ENCODE assay signal across 9 mouse cellular contexts in the genomic region with DNA sequence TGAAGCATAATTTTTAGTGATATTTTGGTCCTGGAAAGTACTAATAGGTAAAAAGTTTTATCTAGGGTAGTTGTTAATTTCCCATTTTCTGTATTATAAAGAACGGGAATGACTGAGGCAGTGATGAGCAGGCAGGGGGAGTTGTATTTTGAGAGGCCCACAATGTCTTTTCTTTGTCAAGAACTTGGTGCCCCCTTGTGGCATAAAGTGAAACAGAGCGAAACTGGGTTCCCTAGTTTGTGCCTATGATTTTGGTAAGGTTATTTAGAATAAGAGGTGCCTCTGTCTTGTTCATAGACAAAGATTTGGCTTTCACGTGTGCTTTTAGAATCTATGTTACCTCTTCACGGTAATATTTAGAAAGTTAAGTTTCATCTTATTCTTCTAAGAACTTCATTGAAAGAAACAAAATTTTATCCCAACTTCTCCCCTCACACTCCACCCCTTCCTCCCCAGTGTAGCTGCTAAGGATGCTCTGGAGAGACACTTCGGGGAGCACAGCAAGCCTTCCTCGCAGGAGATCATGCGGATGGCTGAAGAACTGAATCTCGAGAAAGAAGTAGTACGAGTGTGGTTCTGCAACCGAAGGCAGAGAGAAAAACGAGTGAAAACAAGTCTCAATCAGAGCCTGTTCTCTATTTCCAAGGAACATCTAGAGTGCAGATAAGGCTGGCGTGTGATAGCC. TPM values are rescaled to one million over a fixed set of nuclear protein-coding genes. Genes with fewer than 3 reads are reported as not detected.
DNase-seq lines count a peak whose midpoint lies in the region; ATAC-seq and TF ChIP-seq lines count a peak whose summit lies in the region.
"Had no signal": no experiment of that assay in that cellular context is flagged by ENCODE, and none has a peak within 500 bp of the region (broad histone marks: within the 10 kb centered on the region; RNA-seq: fewer than 3 reads in every experiment).

No protein-coding gene starts in this region.

- no peak overlapping the region for H3K4me2 ChIP-seq in midbrain, embryonic 15.5 days
- H3K4me2 ChIP-seq in hindbrain, postnatal 0 days (ENCODE audit: low read depth, low read length) = no peak overlapping the region
- H3K4me2 ChIP-seq in limb, embryonic 11.5 days (ENCODE audit: low read depth, severe bottlenecking) = no peak overlapping the region

- no peaks in the 10 kb centered on the region for H3K36me3 ChIP-seq in midbrain, embryonic 10.5 days
- no peaks in the 10 kb centered on the region for H3K36me3 ChIP-seq in midbrain, embryonic 15.5 days (replicated peaks)
- H3K36me3 ChIP-seq in hindbrain, postnatal 0 days (ENCODE audit: insufficient read depth, low read length) = no peaks in the 10 kb centered on the region
- H3K36me3 ChIP-seq in limb, embryonic 11.5 days (ENCODE audit: control insufficient read depth, insufficient read depth, low read length) = no peaks in the 10 kb centered on the region

- ATAC-seq in midbrain, embryonic 15.5 days (replicated peaks) = no peak
- 0 out of 2 replicates have a peak, but pooled peaks have one; percentile 32 for ATAC-seq in hindbrain, postnatal 0 days
- ATAC-seq in limb, embryonic 11.5 days (ENCODE audit: insufficient number of reproducible peaks, low FRiP score, low TSS enrichment, low read depth) = no peak

- no peak overlapping the region for H3K9ac ChIP-seq in midbrain, embryonic 15.5 days
- H3K9ac ChIP-seq in hindbrain, postnatal 0 days (replicated peaks; ENCODE audit: low read length) = no peak overlapping the region
- no peak overlapping the region for H3K9ac ChIP-seq in limb, embryonic 11.5 days (ENCODE audit: low read length)

- no peak overlapping the region for H3K4me3 ChIP-seq in midbrain, embryonic 10.5 days
- H3K4me3 ChIP-seq in midbrain, embryonic 15.5 days = no peak overlapping the region
- no peak overlapping the region for H3K4me3 ChIP-seq in hindbrain, postnatal 0 days (ENCODE audit: low read length)
- H3K4me3 ChIP-seq in limb, embryonic 11.5 days (ENCODE audit: low read depth, low read length) = no peak overlapping the region

- H3K9me3 ChIP-seq in midbrain, embryonic 10.5 days (replicated peaks) = no peaks in the 10 kb centered on the region
- H3K9me3 ChIP-seq in midbrain, embryonic 15.5 days = no peaks in the 10 kb centered on the region
- H3K9me3 ChIP-seq in hindbrain, postnatal 0 days (ENCODE audit: low read length) = no peaks in the 10 kb centered on the region
- H3K9me3 ChIP-seq in limb, embryonic 11.5 days (ENCODE audit: control insufficient read depth, low read length) = no peaks in the 10 kb centered on the region

- TF ChIP-seq CTCF in hindbrain, postnatal 0 days (IDR thresholded peaks at IDR 0.05; ENCODE audit: low read depth) = peak; percentile 73

- DNase-seq in adrenal gland, adult 2 months = peak; percentile 12
- no peak for DNase-seq in adrenal gland, adult 8-10 months
- peak; percentile 29 for DNase-seq in midbrain, embryonic 10.5 days (ENCODE audit: low spot score)
- DNase-seq in embryo, embryonic 10.5 days (ENCODE audit: low spot score) = peak; percentile 78
- DNase-seq in hindbrain, postnatal 0 days (ENCODE audit: low spot score) = peak; percentile 81
- DNase-seq in limb, embryonic 11.5 days (ENCODE audit: low spot score) = peak; percentile 70
- peak; percentile 25 for DNase-seq in right cerebral cortex, postnatal 25 days

- peaks cover 20% of the 10 kb centered on the region for H3K4me1 ChIP-seq in midbrain, embryonic 10.5 days
- H3K4me1 ChIP-seq in midbrain, embryonic 15.5 days = no peaks in the 10 kb centered on the region
- no peaks in the 10 kb centered on the region for H3K4me1 ChIP-seq in hindbrain, postnatal 0 days (ENCODE audit: insufficient read depth, low read length)
- no peaks in the 10 kb centered on the region for H3K4me1 ChIP-seq in limb, embryonic 11.5 days (ENCODE audit: control insufficient read depth, insufficient read depth, low read length)

- no peak overlapping the region for H3K27ac ChIP-seq in midbrain, embryonic 10.5 days (replicated peaks)
- H3K27ac ChIP-seq in midbrain, embryonic 15.5 days = no peak overlapping the region
- H3K27ac ChIP-seq in hindbrain, postnatal 0 days = no peak overlapping the region
- no peak overlapping the region for H3K27ac ChIP-seq in limb, embryonic 11.5 days (replicated peaks; ENCODE audit: low read depth, low read length)

- H3K27me3 ChIP-seq in midbrain, embryonic 10.5 days (ENCODE audit: low read depth, poor library complexity, severe bottlenecking) = no peaks in the 10 kb centered on the region
- no peaks in the 10 kb centered on the region for H3K27me3 ChIP-seq in midbrain, embryonic 15.5 days (replicated peaks)
- H3K27me3 ChIP-seq in hindbrain, postnatal 0 days (ENCODE audit: insufficient read depth, low read length) = no peaks in the 10 kb centered on the region
- no peaks in the 10 kb centered on the region for H3K27me3 ChIP-seq in limb, embryonic 11.5 days (ENCODE audit: control insufficient read depth, insufficient read depth, low read length)

- WGBS in midbrain, embryonic 10.5 days = 35% methylated on average over 12 of the region's 12 CpGs
- 34% methylated on average over 12 of the region's 12 CpGs for WGBS in midbrain, embryonic 15.5 days
- WGBS in hindbrain, postnatal 0 days = 28% methylated on average over 12 of the region's 12 CpGs
- WGBS in limb, embryonic 11.5 days = 35% methylated on average over 12 of the region's 12 CpGs

RNA-seq across cellular contexts. Expression of a gene that starts 13.1 kb away (rescaled TPM):
- not detected for total RNA-seq in adrenal gland, adult 2 months (2021)
- not detected in 2 replicates for polyA plus RNA-seq in adrenal gland, adult 2 months (2012; rRNA removed)
- total RNA-seq in adrenal gland, adult 8-10 months (2022) = under 1 TPM in 1 of 4 experiments, not detected in 3; 0.22 TPM
- polyA plus RNA-seq in midbrain, embryonic 10.5 days (2016; fragmentation: Nextera tagmentation; extraction: Ambion mirVana) = not detected in 2 replicates
- polyA plus RNA-seq in midbrain, embryonic 15.5 days (2015; fragmentation: Nextera tagmentation; extraction: Ambion mirVana) = 0.09 TPM in 1 of 2 replicates, not detected in the other
- total RNA-seq in hindbrain, postnatal 0 days (2014; rRNA removed) = not detected in 2 replicates
- polyA plus RNA-seq in hindbrain, postnatal 0 days (2015; fragmentation: Nextera tagmentation; extraction: Ambion mirVana) = not detected in 2 replicates
- polyA plus RNA-seq in limb, embryonic 11.5 days (2014; fragmentation: Nextera tagmentation; extraction: Ambion mirVana) = not detected in 2 replicates
- polyA plus RNA-seq: C2C12 had no signal

RNA-seq across cellular contexts. Expression of a gene that starts 29.1 kb away (rescaled TPM):
- 10 to 100 TPM; 47.6 to 60.1 TPM for total RNA-seq in adrenal gland, adult 2 months (2021)
- 42.8 and 45.2 TPM in 2 replicates for polyA plus RNA-seq in adrenal gland, adult 2 months (2012; rRNA removed)
- total RNA-seq in adrenal gland, adult 8-10 months (2022) = 10 to 100 TPM; 48.4 to 60.7 (median 59.4) TPM
- polyA plus RNA-seq in midbrain, embryonic 10.5 days (2016; fragmentation: Nextera tagmentation; extraction: Ambion mirVana) = 39.7 and 41.7 TPM in 2 replicates
- polyA plus RNA-seq in midbrain, embryonic 15.5 days (2015; fragmentation: Nextera tagmentation; extraction: Ambion mirVana) = 96.8 and 101 TPM in 2 replicates
- total RNA-seq in hindbrain, postnatal 0 days (2014; rRNA removed) = 29.8 and 33.6 TPM in 2 replicates
- 140 and 144 TPM in 2 replicates for polyA plus RNA-seq in hindbrain, postnatal 0 days (2015; fragmentation: Nextera tagmentation; extraction: Ambion mirVana)
- 71.5 and 72.0 TPM in 2 replicates for polyA plus RNA-seq in limb, embryonic 11.5 days (2014; fragmentation: Nextera tagmentation; extraction: Ambion mirVana)
